Mouse (Mus musculus): ENCODE measurements around the gene Map2k5. TPM values are rescaled to one million over a fixed set of nuclear protein-coding genes. Genes with fewer than 3 reads are reported as not detected.

Map2k5 gene
- polyA plus RNA-seq, 2 experiments from 2014 or later, result 9.1 to 12.8 TPM

- ATAC-seq, result no peak
Observed at GRCm38 (mm10) chr9:63144502-63145248, 233.0 kb downstream of the Map2k5 start.

- ATAC-seq, result no peak
Observed at GRCm38 (mm10) chr9:63143641-63144501, 233.8 kb downstream of the Map2k5 start.

GRCm38 (mm10) chr9:63143227-63143626 lies 234.5 kb downstream of the Map2k5 start:
- ATAC-seq, result no peak

GRCm38 (mm10) chr9:63142335-63143036 lies 235.2 kb downstream of the Map2k5 start:
- ATAC-seq, result no peak

GRCm38 (mm10) chr9:63141641-63142334 lies 235.9 kb downstream of the Map2k5 start:
- no peak for ATAC-seq

- ATAC-seq, result no peak
Observed at GRCm38 (mm10) chr9:63140211-63140610, 237.5 kb downstream of the Map2k5 start.

- no peak for ATAC-seq
Observed at GRCm38 (mm10) chr9:63139661-63140060, 238.0 kb downstream of the Map2k5 start.

GRCm38 (mm10) chr9:63138481-63138967 lies 239.2 kb downstream of the Map2k5 start:
- ATAC-seq, result no peak

GRCm38 (mm10) chr9:63137615-63137915 lies 240.1 kb downstream of the Map2k5 start:
- no peak for ATAC-seq

- no peak for ATAC-seq
Observed at GRCm38 (mm10) chr9:63136756-63137614, 240.7 kb downstream of the Map2k5 start.

- no peak for ATAC-seq
Observed at GRCm38 (mm10) chr9:63136241-63136640, 241.5 kb downstream of the Map2k5 start.

- ATAC-seq, result peak; percentile 13
Observed at GRCm38 (mm10) chr9:63135801-63136200, 241.9 kb downstream of the Map2k5 start.

GRCm38 (mm10) chr9:63135356-63135755 lies 242.3 kb downstream of the Map2k5 start:
- no peak for ATAC-seq

- ATAC-seq, result no peak
Observed at GRCm38 (mm10) chr9:63133659-63134058, 244.0 kb downstream of the Map2k5 start.

GRCm38 (mm10) chr9:63132673-63133601 lies 244.8 kb downstream of the Map2k5 start:
- ATAC-seq, result peak; percentile 95

GRCm38 (mm10) chr9:63131957-63132602 lies 245.6 kb downstream of the Map2k5 start:
- peak; percentile 28 for ATAC-seq

GRCm38 (mm10) chr9:63129641-63130041 lies 248.1 kb downstream of the Map2k5 start:
- ATAC-seq, result no peak

- no peak for ATAC-seq
Observed at GRCm38 (mm10) chr9:63124512-63124911, 253.2 kb downstream of the Map2k5 start.
